Mouse (Mus musculus) hematopoietic stem cell, adult 5-6 weeks (primary cell): Measurements from ENCODE around the gene Zbtb17. TPM values are rescaled to one million over a fixed set of nuclear protein-coding genes. Genes with fewer than 3 reads are reported as not detected.

Experiments
- ATAC-seq, 2 experiments: fragments of 125-278 bp in 1 of 2; replicated peaks in 1 of 2; 2 replicates each; pipeline ENCODE4 v1.8.0; 2016 to 2017; ENCODE audit warnings: inconsistent platforms in 2 of 2, mild to moderate bottlenecking in 2 of 2, moderate number of reproducible peaks in 2 of 2, low read depth in 1 of 2, moderate TSS enrichment in 1 of 2; ENCODE audit not compliant: low FRiP score in 2 of 2, poor library complexity in 2 of 2, severe bottlenecking in 2 of 2, insufficient read depth in 1 of 2, low TSS enrichment in 1 of 2
- total RNA-seq: library from RNA; stranded (forward); fragments of 172-1452, 232-1000 nt; gene quantifications from 2 replicates; pipeline ENCODE4 v1.2.3, GENCODE M21; 2017

Gene Zbtb17
- total RNA-seq: 22.1 and 22.3 TPM in 2 replicates

DNA sequence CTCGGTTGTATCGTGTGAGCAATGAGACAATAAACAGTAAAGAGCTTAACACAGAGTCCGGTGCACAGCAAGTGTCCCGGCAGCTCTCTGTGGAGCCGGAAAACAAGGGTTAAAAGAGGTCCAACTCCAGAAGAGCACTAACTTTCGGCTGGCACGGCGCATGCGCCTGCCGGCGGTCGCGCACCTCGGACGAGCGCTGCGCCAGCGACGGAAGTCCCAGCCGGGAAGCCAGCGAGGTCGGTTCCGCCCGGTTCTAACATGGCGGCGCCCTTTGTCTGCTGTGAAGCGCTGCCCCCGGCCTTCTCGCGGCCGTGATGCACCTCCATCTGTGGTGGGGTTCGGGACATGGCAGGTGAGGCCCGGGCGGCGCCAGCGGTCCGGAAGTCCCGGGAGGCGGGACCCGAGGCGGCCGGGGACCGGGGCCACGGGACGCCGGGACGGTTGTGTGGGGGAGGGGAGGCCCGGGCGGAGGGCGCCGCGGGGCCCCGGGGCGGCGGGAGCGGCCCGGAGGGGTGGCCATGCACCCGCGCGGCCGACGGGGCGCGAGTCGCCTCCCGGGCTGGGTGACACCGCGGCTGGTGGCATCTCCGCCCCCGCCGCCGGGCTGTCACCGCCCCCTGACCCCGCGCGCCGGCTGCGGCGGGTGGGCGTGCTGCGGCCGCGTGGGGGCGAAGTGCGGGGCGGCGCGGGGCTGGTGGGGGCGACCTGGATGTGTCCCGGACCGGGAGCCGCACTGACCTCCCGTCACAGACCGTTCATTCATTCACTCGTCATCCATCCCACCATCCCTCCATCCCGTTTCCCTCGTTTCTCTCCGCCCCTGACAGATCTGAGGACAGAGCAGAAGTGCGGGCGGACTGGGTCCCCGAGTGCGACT, at the start of gene Zbtb17:
Gene Zbtb17 (plus strand): TSS at position 204 of the 877 bp plus-strand sequence.
- ATAC-seq: peak; percentile 89 to 91

DNA sequence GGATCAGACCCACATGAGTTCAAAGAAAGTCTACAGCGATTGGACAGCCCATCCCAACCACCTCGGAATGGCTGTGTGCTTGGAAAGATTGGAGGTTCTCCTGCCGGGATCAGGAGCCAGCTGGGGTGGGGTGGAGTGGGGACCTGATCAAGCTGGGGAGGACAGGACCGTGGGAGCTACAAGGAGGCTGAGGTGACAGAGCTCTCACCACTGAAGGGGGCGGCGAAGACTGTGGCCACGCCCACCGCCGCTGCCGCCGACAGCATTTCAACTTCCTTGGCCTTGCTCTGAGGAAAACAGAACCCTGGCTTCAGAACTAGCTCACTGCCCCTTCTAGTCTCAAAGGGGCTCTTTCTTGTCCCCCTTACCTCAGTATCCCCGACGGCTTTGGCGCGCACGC, 49.7 kb upstream of the Zbtb17 start:
- ATAC-seq: peak in 1 of 2 experiments; percentile 44; a peak in 1 of 4 replicates

GRCm38 (mm10) chr4:141397861-141398260, 46.6 kb upstream of the Zbtb17 start:
- no peak for ATAC-seq

DNA sequence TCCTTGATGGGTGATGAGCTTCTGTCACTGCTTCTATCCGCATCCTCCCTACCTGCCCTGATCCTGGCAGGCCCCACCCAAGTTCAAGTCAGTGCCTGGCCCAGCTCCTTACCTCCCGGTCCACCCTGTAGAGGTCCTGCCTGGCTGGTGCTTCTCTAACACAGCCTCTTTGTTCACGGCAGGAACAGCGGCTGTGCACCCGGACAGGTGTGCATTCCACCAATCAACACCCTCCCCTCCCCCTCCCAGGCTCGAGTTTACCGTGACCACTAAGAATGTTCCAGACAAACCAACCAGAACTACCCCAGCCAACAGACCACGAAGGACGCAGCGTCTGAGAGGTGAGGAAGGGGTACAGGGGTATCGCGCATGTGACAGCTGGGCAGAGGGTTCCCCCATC, 45.9 kb upstream of the Zbtb17 start, which contains the start of gene Clcnka:
Gene Clcnka (minus strand): TSS at position 180 of the 400 bp plus-strand sequence.
- no peak for ATAC-seq

DNA sequence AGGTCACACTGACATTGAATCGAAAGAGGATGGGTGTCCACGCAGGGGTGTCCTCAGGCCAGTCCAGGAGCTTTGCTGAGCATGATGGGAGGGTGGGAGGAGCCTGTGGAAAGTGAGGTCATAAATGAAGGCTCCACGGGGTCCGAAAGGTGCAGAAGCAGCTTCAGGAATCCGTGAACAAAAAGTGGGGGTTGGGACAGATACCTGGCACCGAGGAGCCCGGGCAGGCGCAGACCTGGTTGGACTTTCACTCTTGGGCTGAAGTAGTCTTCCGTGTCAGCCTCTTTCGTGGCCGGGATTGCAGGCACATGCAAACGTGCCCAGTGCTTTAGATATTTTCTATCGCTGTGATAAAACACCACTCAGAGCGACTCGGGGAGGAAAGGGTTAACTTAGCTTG, 44.3 kb upstream of the Zbtb17 start:
- no peak for ATAC-seq

DNA sequence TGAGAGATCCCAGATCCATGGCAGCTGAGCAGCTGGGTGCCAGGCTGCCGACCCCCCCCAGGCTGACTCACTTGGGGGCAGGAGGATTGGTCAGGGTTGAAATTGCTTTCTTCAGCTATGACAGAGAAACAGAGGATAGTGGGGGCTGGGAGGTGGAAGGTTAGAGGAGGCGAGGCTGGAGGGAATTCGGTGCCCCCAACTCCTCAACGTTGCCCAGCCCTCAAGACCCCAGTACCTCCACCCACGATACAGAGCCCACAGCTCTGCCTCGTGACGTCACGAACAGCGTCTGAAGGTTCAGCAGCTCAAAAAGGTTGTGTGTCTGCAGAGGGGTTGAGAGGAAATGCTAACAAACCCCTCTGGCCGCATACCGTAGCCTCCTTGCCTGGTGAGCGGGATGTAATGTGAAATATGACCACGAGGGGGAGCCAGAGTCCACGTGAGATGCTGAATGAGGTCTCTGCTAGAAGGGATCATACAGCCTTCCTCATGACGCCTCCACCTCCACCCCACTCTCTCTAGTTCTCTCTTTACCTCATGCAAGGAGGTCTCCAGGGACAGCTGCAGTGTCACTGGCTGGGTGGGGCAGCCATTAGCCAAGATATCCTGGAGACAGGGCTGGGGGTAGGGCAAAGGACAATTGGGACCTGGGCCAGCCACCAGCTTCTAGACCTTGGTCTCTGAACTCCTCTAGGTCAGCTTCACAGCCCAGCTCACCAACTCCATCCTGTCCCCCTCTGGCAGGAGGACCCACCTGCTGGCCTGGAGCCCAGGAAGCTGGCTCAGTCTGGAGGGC, 39.7 kb upstream of the Zbtb17 start:
- peak; percentile 89 to 90 for ATAC-seq

- no peak for ATAC-seq
Measured at GRCm38 (mm10) chr4:141405314-141405622, 39.2 kb upstream of the Zbtb17 start.

DNA sequence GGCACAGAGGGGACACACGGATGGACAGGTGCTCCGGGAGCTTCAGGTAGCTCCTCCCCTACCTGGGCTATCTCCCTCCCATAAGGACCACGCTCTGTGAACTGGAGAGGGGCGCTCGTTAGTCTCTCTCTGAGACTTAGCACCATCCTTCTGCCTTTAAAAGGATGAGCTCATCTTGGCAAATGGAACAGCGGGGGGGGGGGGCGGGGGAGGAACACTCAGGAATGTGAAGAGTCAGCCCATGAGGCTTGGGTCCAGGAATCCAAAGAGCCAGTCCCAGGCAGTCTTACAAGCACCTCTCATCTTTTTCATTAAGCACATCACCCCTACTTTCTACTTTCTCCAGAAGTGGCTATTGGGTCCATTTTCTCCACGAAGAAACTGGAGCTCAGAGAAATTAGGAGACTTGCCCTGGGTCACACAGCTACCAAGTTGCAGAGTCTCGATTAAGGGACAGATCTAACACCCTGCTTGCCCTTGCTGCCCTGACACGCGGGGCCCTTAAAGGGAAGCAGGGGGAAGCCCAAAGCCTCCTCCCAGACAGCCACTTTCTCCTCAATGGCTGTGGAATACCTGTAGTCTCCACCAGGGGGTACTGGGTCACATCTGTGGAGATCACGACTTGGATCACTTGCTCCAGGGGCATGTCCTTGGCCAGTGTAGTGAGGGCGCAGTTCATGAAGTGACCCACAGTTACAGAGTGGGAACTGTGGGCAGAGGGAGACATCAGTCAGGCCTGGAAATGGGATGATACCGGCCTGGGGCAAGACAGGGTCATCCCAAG, 37.7 kb upstream of the Zbtb17 start:
- peak; percentile 73 to 79 for ATAC-seq

- no peak for ATAC-seq
Measured at GRCm38 (mm10) chr4:141408577-141408976, 35.9 kb upstream of the Zbtb17 start.

DNA sequence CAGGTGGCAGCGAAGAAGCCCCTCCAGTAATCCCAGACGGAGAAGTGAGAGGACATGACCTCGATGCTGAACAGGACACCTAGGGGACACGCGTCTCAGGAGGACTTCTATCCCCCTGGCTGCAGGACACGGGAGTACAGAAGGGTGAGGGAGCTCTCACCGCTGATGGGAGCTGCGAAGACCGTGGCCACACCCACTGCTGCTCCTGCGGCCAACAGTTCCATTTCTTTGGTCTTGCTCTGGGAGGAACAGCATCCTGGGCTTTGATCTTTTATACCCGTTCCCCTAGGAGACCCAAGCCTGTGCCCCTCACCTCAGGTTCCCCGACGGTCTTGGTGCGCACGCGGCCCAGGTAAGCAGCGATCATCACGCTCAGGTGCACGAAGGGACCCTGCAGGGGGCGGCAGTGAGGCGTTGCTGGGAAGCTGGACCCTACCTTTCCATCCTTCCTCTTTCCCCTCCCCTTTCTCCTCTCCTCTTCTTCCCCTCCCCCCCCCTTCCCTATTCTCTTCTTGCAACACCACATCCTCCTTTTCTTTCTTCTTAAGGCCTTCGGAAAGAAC, 32.9 kb upstream of the Zbtb17 start:
- peak; percentile 8 to 38; a peak in 1 of 4 replicates for ATAC-seq

DNA sequence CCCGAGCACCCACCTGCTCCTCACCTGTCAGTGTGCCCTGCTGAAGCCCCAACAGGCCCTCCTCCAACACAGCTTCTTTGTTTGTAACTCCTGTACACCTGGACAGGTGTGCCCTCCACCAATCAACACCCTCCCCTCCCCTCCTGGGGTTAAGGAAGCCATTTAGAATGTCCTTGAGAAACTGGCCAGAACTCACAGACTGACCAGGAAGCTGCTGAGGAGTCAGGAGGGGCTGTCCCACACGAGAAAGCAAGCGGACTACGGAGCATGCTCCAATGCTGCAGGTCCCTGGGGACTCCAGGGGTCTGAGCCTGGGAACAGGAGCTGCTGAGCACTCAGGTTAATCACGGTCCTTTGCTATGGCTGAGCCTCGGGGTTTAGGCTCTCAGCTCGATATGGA, 28.5 kb upstream of the Zbtb17 start, which contains the start of gene Clcnkb:
Gene Clcnkb (minus strand): TSS at position 91 of the 400 bp plus-strand sequence.
- ATAC-seq: no peak

- peak; percentile 93 to 94 for ATAC-seq
Measured at GRCm38 (mm10) chr4:141419398-141420191, 24.9 kb upstream of the Zbtb17 start.

- no peak for ATAC-seq
Measured at GRCm38 (mm10) chr4:141420192-141420829, 24.1 kb upstream of the Zbtb17 start, which contains the start of gene Hspb7. TSS of gene Hspb7 (plus strand) at chr4:141420779.

GRCm38 (mm10) chr4:141420886-141421285, 23.6 kb upstream of the Zbtb17 start:
- no peak for ATAC-seq

- no peak for ATAC-seq
Measured at GRCm38 (mm10) chr4:141421423-141421822, 23.0 kb upstream of the Zbtb17 start.

DNA sequence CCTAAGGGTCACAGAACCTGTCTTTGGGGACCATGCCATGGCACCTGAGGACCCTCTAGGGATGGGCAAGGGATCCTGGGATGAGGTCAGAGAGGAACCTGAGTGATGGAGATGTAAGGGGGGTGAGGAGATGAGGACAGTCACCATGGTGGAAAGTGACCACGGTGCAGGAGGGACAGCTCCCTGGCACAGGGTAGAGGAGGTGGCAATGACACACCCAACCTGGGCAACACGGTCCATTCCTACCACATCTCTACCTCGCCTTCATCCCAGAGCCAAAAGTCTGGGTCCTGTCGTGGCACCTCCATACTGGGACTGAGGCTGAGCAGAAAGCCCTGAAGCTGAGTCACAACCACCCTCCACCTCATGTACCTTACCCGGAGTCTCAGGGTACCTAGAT, 21.6 kb upstream of the Zbtb17 start:
- ATAC-seq: no peak
